8 mouse cellular contexts compared by ENCODE assay signal in the genomic region with DNA sequence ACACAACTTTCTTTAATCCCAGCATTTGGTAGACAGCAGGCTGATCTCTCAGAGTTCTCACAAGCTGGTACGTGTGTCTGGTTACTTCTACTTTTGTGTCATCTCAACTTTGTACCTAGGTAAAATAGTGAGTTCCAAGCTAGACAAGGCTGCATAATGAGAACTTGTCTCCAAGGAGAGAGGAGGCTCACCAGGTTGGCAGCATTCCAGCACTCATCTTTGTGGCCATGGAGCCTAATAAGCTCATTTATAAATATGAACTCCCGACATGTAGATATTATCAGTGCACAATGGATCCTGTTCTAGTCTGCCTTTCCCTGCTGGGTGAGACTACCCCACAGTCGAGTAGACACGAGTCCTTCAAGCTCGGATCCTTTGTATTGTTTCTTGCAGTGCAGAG. TPM values are rescaled to one million over a fixed set of nuclear protein-coding genes. Genes with fewer than 3 reads are reported as not detected.
A peak's percentile ranks its signal among the peaks of the same experiment; 100 is the strongest.
DNase-seq lines count a peak whose midpoint lies in the region; ATAC-seq and TF ChIP-seq lines count a peak whose summit lies in the region.

No protein-coding gene starts in this region.

- H3K4me2 ChIP-seq in liver, embryonic 14.5 days (ENCODE audit: low read depth) = peak overlapping the region; percentile 96

- H3K9ac ChIP-seq in liver, embryonic 14.5 days (replicated peaks) = no peak overlapping the region

- peaks cover 51% of the 10 kb centered on the region for H3K36me3 ChIP-seq in liver, embryonic 14.5 days (replicated peaks; ENCODE audit: control insufficient read depth, insufficient read depth, low read depth)

- no peak for TF ChIP-seq EP300 in liver, embryonic 14.5 days (IDR thresholded peaks at IDR 0.05; ENCODE audit: low read depth)

- H3K27me3 ChIP-seq in liver, embryonic 14.5 days (ENCODE audit: control insufficient read depth, insufficient read depth, low read length) = no peaks in the 10 kb centered on the region

- ATAC-seq in liver, embryonic 14.5 days (ENCODE audit: insufficient read depth) = no peak

- no peak for TF ChIP-seq CTCF in gastrocnemius, adult 2 months (IDR thresholded peaks at IDR 0.05)
- no peak for TF ChIP-seq CTCF in liver, embryonic 14.5 days (IDR thresholded peaks at IDR 0.05; ENCODE audit: low read depth)

- H3K4me1 ChIP-seq in liver, embryonic 14.5 days (replicated peaks; ENCODE audit: control insufficient read depth in 2 of 2, insufficient read depth in 2 of 2, low read length in 1 of 2) = peaks cover 6 to 16% of the 10 kb centered on the region in 2 experiments

- no peaks in the 10 kb centered on the region for H3K9me3 ChIP-seq in liver, embryonic 14.5 days (ENCODE audit: control insufficient read depth, low read length)

- peak overlapping the region; percentile 86; the same call in 1 of the 2 replicates for H3K4me3 ChIP-seq in gastrocnemius, adult 2 months
- no peak overlapping the region; a peak in 2 of 4 replicates for H3K4me3 ChIP-seq in liver, embryonic 14.5 days (ENCODE audit: insufficient read depth in 1 of 2, low read depth in 2 of 2, low read length in 2 of 2)

- intact Hi-C loops in gastrocnemius, adult 2 months (cut with DNase I) = no loop called here
- intact Hi-C loops in gastrocnemius, postnatal 36 days (cut with DNase I) = no loop called here

- WGBS in liver, embryonic 14.5 days (ENCODE audit: insufficient replicate concordance) = 75% methylated on average over 5 of the region's 5 CpGs

- DNase-seq in gastrocnemius, adult 2 months = no peak
- DNase-seq in gastrocnemius, postnatal 36 days = no peak
- peak; percentile 73 for DNase-seq in testis, postnatal 10 days (ENCODE audit: low spot score)
- DNase-seq in testis, postnatal 14 days (ENCODE audit: low spot score) = no peak
- DNase-seq in liver, embryonic 14.5 days (ENCODE audit: low read depth in 3 of 3, low spot score in 3 of 3) = no peak
- no peak for DNase-seq in right cerebral cortex, adult 2 months (ENCODE audit: low spot score in 2 of 2)
- DNase-seq in layer of hippocampus, adult 9-10 months (ENCODE audit: low spot score) = no peak
- DNase-seq in cerebellum, adult 9-10 months = no peak

- peak overlapping the region; percentile 96; the same call in 1 of the 2 replicates for H3K27ac ChIP-seq in gastrocnemius, adult 2 months
- no peak overlapping the region for H3K27ac ChIP-seq in liver, embryonic 14.5 days

RNA-seq across cellular contexts. Expression of a gene that starts 1.5 kb away (rescaled TPM):
- total RNA-seq in gastrocnemius, adult 2 months (2021) = 1 to 10 TPM; 2.6 to 3.0 TPM
- total RNA-seq in gastrocnemius, postnatal 36 days (2021) = 1 to 10 TPM; 2.7 to 3.5 TPM
- polyA plus RNA-seq in liver, embryonic 14.5 days (2012; rRNA removed) = 13.3 and 23.6 TPM in 2 replicates
- 16.2 and 17.4 TPM in 2 replicates for polyA plus RNA-seq in liver, embryonic 14.5 days (2014; fragmentation: Nextera tagmentation; extraction: Ambion mirVana)

RNA-seq across cellular contexts. Expression of a gene that starts 7.3 kb away (rescaled TPM):
- 10 to 100 TPM; 49.7 to 71.0 TPM for total RNA-seq in gastrocnemius, adult 2 months (2021)
- 10 to 100 TPM; 47.5 to 49.6 TPM for total RNA-seq in gastrocnemius, postnatal 36 days (2021)
- polyA plus RNA-seq in liver, embryonic 14.5 days (2012; rRNA removed) = 25.3 and 41.2 TPM in 2 replicates
- 56.8 and 59.8 TPM in 2 replicates for polyA plus RNA-seq in liver, embryonic 14.5 days (2014; fragmentation: Nextera tagmentation; extraction: Ambion mirVana)

RNA-seq across cellular contexts. Expression of a gene that starts 17.6 kb away (rescaled TPM):
- 10 to 100 TPM; 25.4 to 28.7 TPM for total RNA-seq in gastrocnemius, adult 2 months (2021)
- 10 to 100 TPM; 21.2 to 24.7 TPM for total RNA-seq in gastrocnemius, postnatal 36 days (2021)
- 40.2 and 41.1 TPM in 2 replicates for polyA plus RNA-seq in liver, embryonic 14.5 days (2012; rRNA removed)
- 64.2 and 70.5 TPM in 2 replicates for polyA plus RNA-seq in liver, embryonic 14.5 days (2014; fragmentation: Nextera tagmentation; extraction: Ambion mirVana)

RNA-seq across cellular contexts. Expression of a gene that starts 18.5 kb away (rescaled TPM):
- total RNA-seq in gastrocnemius, adult 2 months (2021) = 100 to 1,000 TPM; 226 to 229 TPM
- 100 to 1,000 TPM; 192 to 206 TPM for total RNA-seq in gastrocnemius, postnatal 36 days (2021)
- 177 and 190 TPM in 2 replicates for polyA plus RNA-seq in liver, embryonic 14.5 days (2012; rRNA removed)
- polyA plus RNA-seq in liver, embryonic 14.5 days (2014; fragmentation: Nextera tagmentation; extraction: Ambion mirVana) = 227 and 235 TPM in 2 replicates

RNA-seq across cellular contexts. Expression of a gene that starts 26.6 kb away (rescaled TPM):
- under 1 TPM; 0.10 to 0.20 TPM for total RNA-seq in gastrocnemius, adult 2 months (2021)
- total RNA-seq in gastrocnemius, postnatal 36 days (2021) = under 1 TPM; 0.23 to 0.42 TPM
- polyA plus RNA-seq in liver, embryonic 14.5 days (2012; rRNA removed) = 0.08 and 0.10 TPM in 2 replicates
- 0.13 TPM in 1 of 2 replicates, not detected in the other for polyA plus RNA-seq in liver, embryonic 14.5 days (2014; fragmentation: Nextera tagmentation; extraction: Ambion mirVana)
